Mouse (Mus musculus): ENCODE results near the gene Lsm6. TPM values are rescaled to one million over a fixed set of nuclear protein-coding genes. Genes with fewer than 3 reads are reported as not detected.

Lsm6 gene
- total RNA-seq, 2 experiments from 2014 or later: 208 to 218 TPM

GRCm38 (mm10) chr8:78807283-78807682 lies 13.7 kb downstream of the Lsm6 start:
- peak; percentile 64 for ATAC-seq (replicated peaks; ENCODE audit: poor library complexity)

GRCm38 (mm10) chr8:78806006-78806405 lies 14.9 kb downstream of the Lsm6 start:
- ATAC-seq (replicated peaks; ENCODE audit: poor library complexity): no peak

- no peak for ATAC-seq (replicated peaks; ENCODE audit: poor library complexity)
Measured at GRCm38 (mm10) chr8:78801201-78801600, 19.7 kb downstream of the Lsm6 start.

GRCm38 (mm10) chr8:78798671-78799070 lies 22.3 kb downstream of the Lsm6 start:
- ATAC-seq (replicated peaks; ENCODE audit: poor library complexity): no peak

GRCm38 (mm10) chr8:78797985-78798384 lies 23.0 kb downstream of the Lsm6 start:
- ATAC-seq (replicated peaks; ENCODE audit: poor library complexity): no peak

- ATAC-seq (replicated peaks; ENCODE audit: poor library complexity): no peak
Measured at GRCm38 (mm10) chr8:78793231-78793630, 27.7 kb downstream of the Lsm6 start.

- no peak for ATAC-seq (replicated peaks; ENCODE audit: poor library complexity)
Measured at GRCm38 (mm10) chr8:78776816-78777215, 44.1 kb downstream of the Lsm6 start.

- ATAC-seq (replicated peaks; ENCODE audit: poor library complexity): no peak
Measured at GRCm38 (mm10) chr8:78771256-78771655, 49.7 kb downstream of the Lsm6 start.

GRCm38 (mm10) chr8:78770584-78770983 lies 50.4 kb downstream of the Lsm6 start:
- ATAC-seq (replicated peaks; ENCODE audit: poor library complexity): no peak

- ATAC-seq (replicated peaks; ENCODE audit: poor library complexity): no peak
Measured at GRCm38 (mm10) chr8:78765556-78765955, 55.4 kb downstream of the Lsm6 start.

- ATAC-seq (replicated peaks; ENCODE audit: poor library complexity): no peak
Measured at GRCm38 (mm10) chr8:78764976-78765375, 56.0 kb downstream of the Lsm6 start.

- no peak for ATAC-seq (replicated peaks; ENCODE audit: poor library complexity)
Measured at GRCm38 (mm10) chr8:78759139-78759538, 61.8 kb downstream of the Lsm6 start.

GRCm38 (mm10) chr8:78754986-78755385 lies 66.0 kb downstream of the Lsm6 start:
- no peak for ATAC-seq (replicated peaks; ENCODE audit: poor library complexity)

Other genes starting within 250 kb of the Lsm6 start
- gene Zfp827, start 207.3 kb upstream of the Lsm6 start, total RNA-seq (2015): 1.8 and 1.9 TPM in 2 replicates
- gene Zfp827, start 207.3 kb upstream of the Lsm6 start, total RNA-seq (2017): 0.64 and 1.7 TPM in 2 replicates

All from megakaryocyte progenitor cell, adult 5-6 weeks (primary cell).